Mouse (Mus musculus) stomach, embryonic 14.5 days (tissue): Measurements from ENCODE around the gene Ppm1a. TPM values are rescaled to one million over a fixed set of nuclear protein-coding genes. Genes with fewer than 3 reads are reported as not detected.

Experiments used
- polyA plus RNA-seq: library from polyadenylated mRNA; unstranded; fragments of >200 nt; fragmentation: Nextera tagmentation; extraction: Ambion mirVana; gene quantifications from 2 replicates; pipeline ENCODE4 v1.2.1, GENCODE M21; 2014

Ppm1a gene
- polyA plus RNA-seq, 1 experiment from 2014 or later = 52.4 TPM

Other genes starting within 250 kb of the Ppm1a start
- gene Pcnx4, start 221.1 kb upstream of the Ppm1a start, polyA plus RNA-seq = 11.2 and 12.2 TPM in 2 replicates
- gene Gm4756, start 107.8 kb upstream of the Ppm1a start, polyA plus RNA-seq = not detected in 2 replicates
- gene Dhrs7, start 92.5 kb upstream of the Ppm1a start, polyA plus RNA-seq = 16.1 and 21.9 TPM in 2 replicates
- not detected in 2 replicates for gene Six6, start 182.4 kb downstream of the Ppm1a start, polyA plus RNA-seq
- 2.0 and 3.2 TPM in 2 replicates for gene 4930447C04Rik, start 183.3 kb downstream of the Ppm1a start, polyA plus RNA-seq